Mouse (Mus musculus) urinary bladder, postnatal 4 days (tissue): ENCODE data around the gene Ncf1.

Source experiments
- DNase-seq, 2 experiments: peaks; one replicate each; pipeline ENCODE4 v3.0.0; 2021 to 2022; ENCODE audit warnings: low spot score in 2 of 2

Ncf1 gene

DNA sequence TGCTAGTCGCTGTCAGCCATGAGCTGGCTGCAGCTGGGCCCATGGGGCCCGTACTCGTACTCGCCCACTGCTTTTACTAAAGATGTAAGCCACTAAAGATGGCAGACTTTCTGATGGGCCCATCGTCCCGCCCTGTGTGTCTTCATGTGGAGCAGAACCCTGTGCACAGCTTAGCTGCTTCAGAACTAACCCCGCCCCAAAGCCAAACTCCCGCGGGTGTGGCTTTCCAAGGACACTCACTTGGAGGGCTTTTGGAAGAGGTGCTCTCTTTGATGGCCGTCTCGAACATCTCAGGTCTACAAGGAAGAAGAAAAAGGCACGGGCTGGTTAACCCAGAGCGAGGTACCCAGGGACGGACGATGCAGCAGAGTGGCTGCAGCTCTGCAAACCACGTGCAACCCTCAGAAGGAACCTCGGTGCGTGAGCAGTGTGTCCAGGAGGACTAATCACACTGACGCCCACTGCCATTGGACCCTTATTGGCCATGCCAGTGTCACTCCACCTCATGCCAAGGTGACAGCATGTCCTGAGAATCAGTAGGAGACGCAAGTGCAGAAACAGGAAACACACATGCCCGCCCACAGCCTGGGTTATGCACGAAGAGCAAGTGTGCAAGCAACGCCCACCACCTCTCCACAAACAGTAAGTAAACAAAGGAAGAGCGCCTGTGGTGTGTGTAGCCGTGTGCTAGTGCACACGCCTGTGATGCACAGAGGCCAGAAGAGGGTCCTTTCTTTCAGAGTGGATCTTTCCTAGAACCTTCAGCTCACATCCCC is 14.4 kb upstream of the Ncf1 start:
- DNase-seq = no peak

DNA sequence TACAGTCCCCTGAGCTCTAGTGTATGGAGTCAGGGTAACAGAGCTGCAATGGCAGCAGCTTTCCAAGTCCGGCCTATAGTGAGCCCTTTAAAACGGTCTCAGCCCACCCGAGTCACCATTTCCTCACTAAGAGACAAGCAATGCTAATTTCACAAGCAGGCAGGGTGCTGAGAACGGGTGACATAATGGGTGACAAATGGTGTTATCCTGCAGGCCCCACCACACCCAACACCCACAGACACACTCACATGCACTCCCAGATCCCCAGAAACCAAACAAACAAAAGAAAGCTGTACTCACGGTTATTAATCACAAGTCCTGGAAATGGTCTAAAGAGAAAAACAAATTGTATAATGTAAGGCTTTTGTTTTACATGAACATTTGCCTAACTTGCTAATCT is 12.4 kb upstream of the Ncf1 start:
- DNase-seq = no peak

DNA sequence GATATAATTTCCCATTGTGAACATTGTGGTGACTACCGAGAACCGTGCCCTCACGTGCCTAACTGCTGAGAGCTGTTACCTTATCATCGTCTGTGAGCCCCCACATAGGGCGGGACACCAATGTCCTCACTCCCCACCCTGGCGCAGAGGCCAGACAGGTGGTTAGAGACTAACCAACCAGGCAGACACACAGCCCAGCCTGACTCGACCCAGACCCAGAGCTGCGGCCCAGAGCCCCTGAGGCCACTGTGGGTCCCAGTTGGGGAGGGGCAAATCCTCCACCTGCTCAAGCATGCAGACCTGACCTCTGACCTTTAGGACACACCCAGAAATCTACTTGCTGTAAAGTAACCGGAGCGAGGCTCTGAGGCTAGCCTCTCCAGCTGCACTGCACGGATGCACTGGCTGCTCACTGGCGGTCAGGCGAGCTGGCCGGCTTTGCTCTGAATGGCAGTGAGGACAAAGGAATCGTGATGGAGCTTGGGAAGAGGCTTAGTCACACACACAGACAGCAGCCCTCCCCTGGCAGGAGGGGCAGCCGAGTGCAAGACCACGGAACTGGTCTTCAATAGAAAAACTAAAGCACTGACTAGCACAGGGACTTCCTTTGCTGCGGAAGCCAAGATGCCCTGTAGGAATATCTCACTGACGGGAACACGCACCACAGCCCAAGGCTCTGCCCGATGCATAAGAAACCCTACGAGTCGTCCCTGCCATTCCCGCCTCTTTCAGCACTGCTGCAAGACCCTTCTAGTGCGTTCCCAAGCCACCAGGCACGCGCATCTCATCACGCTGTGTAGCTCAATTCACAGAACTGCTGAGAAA is 8.7 kb upstream of the Ncf1 start:
- no peak for DNase-seq

DNA sequence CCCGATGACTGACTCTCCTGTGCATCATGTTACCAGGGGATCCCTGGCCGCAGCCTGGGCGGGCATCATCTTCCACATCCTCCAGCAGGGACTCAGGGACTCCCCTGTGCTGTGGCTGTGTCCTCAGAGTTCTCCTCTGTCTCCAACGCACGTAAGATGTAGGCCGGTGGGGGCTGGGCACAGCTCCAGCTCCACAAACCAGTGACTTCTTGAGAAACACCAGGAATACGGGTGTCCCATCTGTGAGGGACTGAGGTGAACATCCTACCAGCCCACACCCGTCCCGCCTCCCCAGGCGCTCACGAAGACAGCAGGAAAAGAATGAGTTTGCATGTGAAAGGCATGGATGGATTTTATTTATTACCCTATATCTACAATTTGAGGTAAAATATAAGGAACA is 8.1 kb upstream of the Ncf1 start:
- DNase-seq = no peak

DNA sequence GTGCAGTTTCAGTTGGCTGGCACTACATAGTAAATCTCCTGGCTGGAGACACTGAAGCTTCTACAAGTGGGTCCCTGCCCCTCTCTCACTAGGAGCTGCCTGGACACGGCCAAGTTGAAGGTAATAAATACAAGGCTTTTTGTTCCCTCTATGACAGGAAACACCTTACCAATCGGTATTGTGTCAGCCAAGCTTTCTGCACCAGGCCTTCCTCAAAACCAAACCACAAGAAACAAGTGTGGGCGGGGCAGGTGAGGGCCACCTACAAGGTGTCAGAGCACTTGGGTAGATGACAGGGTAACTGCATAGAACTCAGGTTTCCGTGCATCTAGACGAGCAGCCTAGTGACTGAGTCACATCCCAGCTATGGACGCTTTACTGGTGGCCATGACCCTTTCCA is 7.4 kb upstream of the Ncf1 start:
- DNase-seq = no peak

DNA sequence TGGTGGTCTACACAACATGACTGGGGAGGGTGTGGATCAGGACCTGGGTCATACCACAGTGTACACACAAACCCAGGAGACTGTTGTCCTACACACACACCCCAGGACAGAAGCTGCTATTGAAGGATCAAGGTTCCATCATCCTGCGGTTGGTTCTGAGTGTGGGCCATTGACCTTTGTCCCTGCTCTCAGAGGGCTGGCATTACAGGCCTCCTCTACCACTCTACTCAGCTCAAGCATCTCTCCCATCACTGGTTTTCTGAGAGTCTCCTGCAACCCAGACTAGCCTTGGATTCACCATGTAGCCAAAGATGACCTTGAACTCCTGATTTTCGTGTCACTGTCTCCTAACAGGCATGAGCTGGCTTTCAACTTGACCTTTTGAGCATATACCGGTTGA is 6.8 kb upstream of the Ncf1 start:
- DNase-seq = no peak

DNA sequence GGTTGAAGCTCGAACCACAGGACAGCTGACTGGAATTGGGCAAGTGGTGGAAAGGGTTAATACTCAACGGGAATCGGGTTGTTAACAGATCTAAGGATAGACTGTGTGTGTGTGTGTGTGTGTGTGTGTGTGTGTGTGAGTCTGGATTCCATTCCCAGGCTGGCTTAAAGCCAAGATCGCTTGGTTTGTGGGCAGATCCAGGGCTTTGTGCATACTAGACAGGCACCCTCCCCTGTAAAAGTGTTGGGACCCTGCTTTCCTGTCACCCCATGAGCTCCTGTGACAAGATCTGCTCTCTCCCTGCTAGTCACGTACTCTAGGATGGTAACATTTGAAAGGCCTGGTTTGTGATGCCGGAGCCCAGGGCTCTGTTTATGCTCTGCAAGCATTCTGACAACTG is 5.7 kb upstream of the Ncf1 start:
- no peak for DNase-seq

DNA sequence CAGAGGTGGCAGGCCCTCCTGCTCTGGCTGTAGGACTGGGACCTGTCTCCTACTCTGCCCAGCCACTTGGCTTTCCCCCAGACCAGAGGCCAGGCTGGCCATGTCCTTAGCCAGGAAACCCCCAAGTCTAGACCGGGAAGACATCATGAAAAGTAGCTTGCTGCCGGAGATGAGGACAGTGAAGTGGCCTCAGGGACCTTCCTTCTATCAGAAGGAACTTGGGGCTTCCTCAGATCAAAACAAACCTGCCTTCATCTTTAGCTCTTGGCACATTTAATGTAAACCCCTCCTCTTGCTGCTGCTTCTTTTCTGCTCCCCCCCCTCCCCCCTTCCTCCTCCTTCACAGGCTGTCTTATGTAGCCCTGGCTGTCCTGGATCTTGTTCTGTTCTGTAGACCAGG is 4.8 kb upstream of the Ncf1 start:
- no peak for DNase-seq

DNA sequence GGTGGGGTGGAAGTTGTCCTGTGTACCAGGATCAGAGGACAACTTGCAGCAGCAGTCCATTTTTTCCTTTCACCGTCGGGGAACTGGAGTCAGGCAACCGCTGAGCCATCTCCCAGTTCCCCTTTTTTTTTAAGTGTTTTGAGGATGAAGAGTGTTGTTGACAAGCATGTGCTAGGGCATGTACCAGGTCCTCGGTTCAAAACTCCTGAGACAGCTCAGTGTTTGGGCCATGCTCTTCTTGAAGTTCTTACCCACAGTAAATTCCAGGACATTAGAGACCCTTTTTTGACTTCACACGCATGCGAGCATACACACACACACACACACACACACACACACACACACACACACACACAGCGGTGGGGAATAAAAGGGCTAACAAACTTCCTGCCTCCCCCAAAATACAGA is 3.8 kb upstream of the Ncf1 start:
- DNase-seq = no peak

DNA sequence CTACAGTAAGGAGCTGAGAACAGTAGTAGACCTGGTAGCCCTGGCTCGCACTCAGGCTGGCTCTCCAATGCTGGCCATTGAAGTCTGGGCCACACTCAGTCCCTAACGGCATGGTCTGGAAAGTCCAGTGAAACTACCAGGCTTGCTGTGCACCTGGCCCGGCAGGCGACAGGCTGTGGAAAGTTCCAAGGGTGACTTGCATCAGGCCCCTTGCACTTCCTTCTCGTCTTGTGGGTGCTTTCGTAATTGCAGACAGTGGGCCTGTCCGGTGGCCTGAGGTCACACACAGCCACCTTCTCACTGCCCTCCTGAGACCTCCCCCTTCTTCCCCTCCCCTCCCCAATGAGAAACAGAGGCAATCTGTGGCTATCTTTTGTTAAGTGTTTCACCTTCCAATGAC is 3.1 kb upstream of the Ncf1 start:
- DNase-seq = no peak

DNA sequence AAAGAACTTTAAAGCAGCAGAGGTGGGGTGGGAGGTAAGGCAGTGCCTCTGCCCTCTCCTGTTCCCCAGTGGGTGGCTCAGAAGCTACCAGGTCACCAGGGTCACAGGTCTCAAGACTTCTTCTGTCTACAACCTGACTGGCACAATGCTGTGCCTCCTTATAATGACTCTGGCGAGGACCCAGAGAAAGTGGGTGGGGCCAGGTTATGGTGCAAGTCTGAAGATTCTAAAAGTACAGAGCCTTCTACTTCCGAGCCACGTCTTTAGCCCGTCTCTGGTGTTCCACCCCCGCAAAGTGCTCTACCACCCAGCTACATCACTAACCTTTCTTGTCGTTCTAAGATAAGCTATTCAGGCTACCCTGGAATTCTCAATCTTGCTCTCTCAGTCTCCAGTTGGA is 2.7 kb upstream of the Ncf1 start:
- DNase-seq = no peak

DNA sequence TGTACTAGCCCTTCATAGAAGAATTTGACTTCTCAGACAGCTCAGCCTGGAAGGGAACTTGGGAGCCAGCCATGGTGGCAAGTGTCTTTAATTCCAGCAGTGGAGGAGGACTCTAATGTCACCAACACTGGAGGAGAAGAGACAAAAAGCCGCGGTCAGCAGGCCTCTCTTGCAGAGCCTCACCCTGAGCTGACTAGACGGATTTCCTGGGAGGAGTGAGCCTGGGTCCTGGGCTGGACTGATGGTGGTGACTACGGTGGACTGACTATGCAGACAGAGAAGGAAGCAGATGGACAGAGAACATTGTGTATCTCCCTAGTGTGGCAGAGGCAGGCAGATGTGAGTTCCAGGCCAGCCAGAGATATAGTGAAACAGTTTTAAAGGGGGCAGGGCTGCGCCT is 2.0 kb upstream of the Ncf1 start:
- DNase-seq = no peak

DNA sequence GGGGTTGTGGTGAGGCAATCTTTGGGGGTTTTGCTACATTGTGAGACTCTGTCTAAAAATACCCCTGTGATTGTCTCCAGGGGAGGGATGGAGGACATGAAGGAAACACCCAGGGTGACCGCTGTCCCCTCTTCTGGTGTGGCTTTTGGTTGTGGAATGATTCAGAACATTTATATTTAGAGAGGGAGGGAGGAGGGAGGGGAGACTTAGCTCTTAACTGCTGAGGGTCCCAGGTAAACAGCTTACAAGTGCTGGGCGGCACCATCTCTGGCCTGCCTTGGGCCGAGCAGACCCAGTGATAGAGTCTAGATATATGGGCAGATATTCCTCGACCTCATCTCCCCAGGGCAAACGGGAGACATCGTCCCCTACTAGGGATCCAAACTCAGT is 1.2 kb downstream of the Ncf1 start:
- DNase-seq = no peak

DNA sequence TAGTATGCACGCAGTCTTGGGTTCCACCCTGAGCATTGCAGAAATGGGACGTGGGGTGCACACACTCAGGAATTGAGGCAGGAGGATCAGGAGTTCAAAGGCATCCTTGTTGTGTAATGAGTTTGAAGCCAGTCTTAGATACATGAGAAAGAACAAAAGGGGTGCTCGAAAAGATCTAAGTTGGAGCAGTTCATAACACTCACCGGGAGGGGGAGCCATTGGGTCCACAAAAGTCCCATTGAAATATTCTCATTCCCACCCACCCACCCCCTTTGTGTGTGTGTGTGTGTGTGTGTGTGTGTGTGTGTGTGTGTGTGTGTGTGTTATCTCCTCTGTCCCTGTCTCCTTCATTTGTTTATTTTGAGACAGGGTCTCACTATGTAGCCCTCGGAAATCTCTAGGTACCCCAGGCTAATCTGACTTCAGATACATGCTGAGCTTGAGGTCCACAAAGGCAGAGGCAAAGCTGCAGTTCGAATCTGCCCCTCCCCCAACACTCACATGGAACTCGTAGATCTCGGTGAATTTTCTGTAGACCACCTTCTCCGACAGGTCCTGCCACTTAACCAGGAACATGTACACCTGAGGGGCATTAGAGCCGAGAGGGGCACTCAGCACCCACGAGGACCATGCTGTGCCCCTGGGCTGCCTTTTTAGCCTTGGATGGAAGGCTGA is 1.7 kb downstream of the Ncf1 start:
- DNase-seq = no peak

DNA sequence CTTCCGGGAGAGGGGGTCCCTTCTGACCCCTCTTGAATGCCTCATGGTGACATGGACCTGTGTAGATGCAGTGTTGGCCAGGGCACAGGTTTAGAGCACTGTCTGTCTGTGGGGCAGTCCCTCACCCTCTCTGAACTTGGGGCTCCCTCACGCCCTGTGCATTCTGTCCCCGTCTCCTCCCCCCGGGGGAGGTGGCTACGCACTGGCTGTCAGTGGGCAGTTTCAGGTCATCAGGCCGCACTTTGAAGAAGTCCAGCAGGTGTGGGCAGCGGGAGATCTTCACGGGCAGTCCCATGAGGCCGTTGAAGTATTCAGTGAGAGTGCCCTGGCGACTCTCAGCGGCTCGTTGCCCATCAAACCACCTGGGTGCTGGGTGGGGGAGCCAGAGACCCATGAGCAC is 2.5 kb downstream of the Ncf1 start:
- DNase-seq = no peak

DNA sequence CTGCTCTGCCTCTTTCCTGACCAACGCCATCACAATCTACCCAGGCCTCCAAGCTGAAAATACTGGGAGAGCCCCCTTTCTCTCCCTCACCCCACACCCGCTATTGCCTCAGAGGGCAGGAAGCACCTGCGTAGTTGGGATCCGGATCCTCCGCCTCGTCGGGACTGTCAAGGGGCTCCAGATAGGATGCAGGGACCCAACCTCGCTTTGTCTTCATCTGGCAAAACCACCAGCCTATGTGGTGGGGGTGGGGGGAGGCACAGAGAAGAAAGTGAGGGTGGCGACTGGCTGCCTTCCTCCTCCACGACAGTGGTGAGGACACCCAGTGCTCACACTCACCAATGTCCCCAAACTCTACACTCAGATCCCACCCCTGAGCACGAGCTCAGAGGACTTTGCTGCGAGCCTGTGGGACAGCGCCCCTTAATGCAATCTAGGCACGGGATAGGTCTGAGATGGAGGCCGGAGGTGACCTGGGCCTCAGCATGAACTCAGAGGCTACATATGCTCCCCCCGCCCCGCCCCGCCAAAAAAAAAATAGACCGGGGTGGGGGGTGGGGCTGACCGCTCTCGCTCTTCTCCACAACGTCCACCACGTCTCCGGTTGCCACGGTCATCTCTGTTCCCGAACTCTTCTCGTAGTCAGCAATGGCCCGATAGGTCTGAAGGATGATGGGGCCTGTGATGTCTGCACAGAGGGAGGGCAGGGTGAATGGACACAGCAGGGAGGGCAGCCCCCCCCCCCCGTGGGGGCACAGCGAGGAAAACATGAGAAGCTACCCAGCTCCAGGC is 4.1 kb downstream of the Ncf1 start:
- no peak for DNase-seq

DNA sequence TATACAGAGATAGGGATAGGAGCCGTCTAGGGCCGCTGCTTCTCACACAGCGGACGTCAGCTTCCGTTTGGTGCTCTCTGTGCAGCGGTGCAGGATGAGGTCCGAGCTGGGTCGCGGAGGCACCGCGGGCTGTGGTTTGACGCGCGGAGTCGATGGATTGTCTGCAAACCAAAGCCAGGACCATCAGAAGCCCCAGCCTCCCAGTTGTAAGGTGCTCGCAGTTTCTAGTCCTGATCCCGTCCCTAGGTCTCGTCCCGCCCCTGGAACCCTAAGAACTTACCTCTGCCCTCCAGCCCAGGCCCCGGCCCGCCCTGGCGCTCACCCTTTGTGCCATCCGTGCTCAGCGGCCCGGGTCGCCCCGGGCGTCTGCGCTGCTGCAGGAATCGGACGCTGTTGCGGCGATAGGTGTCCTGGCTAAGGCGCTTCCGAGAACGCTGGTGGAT is 7.7 kb downstream of the Ncf1 start:
- no peak for DNase-seq

DNA sequence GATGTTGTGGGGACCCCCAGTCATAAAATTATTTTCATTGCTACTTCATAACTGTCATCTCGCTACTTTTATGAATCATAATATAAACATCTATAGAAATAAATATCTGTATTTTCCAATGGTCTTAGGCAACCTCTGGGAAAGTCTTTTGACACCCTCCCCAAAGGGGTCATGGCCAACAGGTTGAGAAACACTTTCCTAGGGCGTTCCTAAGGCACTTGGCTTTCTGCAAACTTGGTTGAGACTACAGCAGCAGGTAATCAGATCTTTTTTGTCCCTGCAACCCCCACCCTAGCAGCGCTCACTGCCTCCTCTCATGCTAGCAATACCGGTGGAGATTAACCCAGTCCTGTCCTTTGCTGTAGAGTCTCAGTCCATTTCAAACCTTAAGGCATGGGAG is 8.1 kb downstream of the Ncf1 start:
- DNase-seq = no peak

DNA sequence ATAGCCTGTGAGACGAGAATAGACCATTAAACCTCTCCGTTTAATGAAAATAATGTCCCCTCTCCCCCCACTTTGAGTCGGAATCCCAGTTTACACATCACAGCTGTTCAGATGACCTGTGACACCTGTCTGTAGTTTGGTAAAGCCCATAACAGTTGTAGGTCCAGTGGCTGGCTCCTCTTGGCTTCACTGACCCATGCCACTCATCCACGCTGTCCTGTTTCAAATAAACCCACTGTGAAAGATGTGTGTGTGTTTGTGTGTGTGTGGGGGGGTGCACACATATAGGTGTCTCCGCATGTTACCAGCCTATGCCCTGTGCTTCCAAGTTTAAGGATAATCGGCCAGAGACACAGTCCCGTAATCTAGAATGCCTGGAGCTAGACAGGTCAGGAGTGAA is 11.5 kb downstream of the Ncf1 start:
- no peak for DNase-seq

DNA sequence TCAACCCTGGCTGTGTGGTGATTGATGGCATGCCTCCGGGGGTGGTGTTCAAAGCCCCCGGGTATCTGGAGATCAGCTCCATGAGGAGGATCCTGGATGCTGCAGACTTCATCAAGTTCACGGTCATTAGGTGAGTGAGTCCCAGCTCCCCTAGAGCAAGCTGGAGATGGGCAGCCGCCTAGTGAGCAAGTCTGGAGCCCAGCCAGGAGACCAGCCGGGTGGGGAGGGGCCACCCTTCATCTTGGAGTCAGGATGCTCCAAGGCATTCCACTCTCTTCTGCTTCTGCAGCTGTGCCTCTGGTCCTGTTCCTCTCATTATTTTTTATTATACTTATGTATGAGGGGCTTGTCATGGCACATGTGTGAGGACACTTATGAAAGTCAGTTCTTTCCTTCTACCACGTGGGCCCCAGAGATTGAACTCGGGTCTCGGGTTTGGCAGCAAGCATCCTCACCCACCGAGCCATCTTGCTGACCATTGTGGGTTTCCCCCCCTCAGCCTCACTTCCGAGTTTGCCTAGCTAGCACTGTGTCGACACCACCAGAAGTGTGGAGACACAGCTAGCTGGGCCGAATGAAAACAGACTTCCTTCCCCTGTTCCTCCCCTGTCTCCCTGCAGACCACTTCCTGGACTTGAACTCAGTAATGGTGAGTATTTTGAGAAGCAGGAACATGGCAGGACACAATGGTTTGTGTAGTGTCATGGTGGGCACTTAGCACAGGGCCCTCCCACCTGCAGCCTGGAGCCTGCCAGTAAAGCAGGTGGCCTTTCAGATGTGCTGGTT is 15.2 kb downstream of the Ncf1 start:
- DNase-seq = no peak

DNA sequence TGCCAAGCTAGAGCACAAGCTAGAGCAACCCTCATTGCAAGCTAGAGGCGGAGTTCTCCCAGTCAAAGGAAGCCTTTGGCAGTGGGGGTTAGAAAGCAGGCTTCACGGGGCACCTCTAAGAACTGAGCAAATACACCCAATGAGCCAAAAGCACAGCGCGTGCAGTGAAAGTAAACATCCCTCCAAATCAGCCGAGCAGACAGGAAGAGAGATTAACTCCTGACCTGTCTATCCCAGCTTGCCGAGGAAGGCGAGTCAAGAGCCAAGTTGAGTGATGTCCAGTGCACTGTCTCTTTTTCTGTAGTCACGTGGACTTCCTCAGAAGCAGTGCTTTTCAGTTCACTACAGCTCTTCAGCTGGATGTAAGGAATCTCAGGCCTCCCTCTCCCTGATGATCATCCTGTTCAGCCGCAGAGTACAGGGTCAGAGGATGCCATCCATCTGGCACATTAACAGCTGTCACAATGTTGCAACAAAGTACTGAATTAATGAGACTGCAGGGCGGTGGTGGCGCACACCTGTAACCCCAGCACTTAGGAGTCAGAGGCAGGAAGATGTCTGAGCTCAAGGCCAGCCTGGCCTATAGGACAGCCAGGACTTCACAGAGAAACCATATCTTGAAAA is 19.4 kb downstream of the Ncf1 start:
- DNase-seq = no peak
